Mouse (Mus musculus) liver, adult (tissue): ENCODE results near the gene Lkaaear1.

ENCODE experiments used
- GATA4 ChIP-seq: IDR thresholded peaks from 2 replicates; pipeline ENCODE4 v1.6.1; 2014; ENCODE audit warnings: mild to moderate bottlenecking, low read length; ENCODE audit not compliant: insufficient replicate concordance

Gene Lkaaear1

DNA sequence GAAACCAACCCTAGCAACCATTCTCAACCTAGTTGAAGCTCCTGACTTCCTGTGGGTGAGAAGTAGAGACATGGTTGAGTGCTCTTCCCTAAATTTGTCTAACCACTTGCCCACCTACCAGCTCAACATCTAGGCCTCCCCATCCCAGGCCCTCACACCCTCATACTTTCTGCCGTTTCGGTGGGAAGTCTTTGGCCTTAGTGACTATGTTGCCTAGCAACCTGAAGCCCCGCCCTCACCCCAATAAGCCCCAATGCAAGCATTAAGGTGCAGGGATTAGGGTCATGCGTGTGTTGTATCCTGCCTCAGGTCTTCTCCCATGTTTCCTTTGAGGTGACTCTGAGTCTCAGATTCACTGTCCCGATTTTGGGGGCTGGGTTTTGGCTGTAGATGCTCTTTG is at the start of gene Lkaaear1:
Lkaaear1 (minus strand) TSS at position 202 of the 400 bp plus-strand sequence.
- TF ChIP-seq GATA4: no peak

DNA sequence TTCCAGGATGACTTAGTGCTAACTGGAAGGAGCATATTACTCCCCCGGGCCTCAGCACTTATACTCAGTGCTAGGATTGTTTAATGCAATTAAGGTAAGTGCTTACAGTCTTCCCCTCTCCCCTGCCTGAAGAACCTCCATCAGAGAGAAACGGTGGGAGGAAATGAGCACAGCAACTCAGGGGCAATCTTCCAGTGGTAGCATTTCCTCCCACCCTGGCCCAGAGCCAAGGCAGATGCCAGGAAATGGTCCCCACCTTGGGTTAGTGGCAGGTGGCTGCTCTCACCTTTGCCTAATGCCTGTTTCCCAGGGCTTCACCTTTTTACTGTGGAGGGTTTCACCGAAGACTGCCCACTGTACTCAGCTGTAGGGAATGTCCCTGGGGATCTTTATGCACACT is 31.8 kb upstream of the Lkaaear1 start:
- no peak for TF ChIP-seq GATA4

DNA sequence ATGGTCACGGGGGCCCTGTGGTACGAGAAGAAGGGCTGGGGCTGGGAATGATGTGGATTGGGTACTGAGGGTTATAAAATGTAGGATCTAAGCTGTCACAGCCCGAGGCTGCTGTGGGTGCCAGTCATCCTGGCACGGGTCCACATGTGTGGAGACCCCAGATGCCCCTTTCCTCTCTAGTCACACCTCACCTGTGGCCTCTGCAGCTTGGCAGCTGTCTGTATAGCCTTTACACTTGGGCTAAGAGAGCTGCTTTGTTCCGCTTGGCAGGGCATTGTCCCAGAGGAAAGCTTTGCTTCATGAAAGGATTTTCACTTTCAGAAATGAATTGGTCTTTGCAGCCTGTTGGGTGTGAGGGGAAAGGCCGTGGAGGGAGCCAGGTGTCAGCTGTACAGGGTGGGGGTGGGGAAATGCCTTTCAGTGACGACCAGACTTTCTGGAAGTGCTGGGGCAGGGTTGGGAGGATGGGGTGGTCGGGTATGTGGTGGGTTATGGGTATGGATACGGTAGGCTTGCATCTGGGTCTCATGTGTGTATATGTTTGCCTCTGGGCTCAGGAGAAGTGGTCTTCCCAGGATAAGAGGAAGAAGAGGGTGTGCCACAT is 29.5 kb upstream of the Lkaaear1 start:
- TF ChIP-seq GATA4: no peak

DNA sequence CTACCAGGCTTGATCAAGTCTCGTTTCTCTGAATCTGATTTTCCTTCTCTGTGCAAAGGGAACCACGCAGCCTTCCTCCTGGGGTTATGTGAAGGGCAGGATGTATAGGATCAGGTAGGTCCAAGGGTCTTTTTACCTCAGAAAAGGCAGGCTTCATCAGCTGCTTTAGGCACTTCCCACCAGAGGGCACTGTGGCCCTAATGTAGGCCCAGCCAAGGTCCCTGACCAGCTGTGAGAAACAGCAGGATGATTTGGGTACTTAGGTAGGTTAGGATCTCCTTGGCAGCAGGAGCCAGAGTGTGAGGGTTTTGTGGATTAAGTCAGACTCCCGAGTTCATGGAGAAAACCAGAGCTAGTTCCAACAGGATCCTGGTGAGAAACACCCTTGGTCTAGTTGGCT is 24.0 kb upstream of the Lkaaear1 start:
- TF ChIP-seq GATA4: no peak

DNA sequence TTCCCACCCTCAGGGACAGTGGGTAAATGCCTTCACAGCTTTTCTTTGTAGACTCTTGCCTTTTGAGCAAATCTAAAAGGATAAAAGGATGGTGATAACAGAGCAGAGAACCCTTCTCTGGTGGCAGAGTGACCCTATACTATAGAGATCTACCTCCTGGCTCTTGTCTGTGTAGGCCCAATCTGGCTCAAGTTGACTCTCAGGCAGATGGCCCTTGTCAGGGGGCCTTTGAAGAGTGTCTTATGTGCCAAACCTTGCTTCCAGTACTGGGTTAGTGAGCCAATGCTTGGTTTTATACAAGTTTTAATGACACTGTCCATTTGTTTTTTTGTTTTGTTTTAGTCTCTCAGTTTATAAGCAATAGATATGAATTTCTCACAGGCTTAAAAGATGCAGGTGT is 23.0 kb upstream of the Lkaaear1 start:
- TF ChIP-seq GATA4: no peak

DNA sequence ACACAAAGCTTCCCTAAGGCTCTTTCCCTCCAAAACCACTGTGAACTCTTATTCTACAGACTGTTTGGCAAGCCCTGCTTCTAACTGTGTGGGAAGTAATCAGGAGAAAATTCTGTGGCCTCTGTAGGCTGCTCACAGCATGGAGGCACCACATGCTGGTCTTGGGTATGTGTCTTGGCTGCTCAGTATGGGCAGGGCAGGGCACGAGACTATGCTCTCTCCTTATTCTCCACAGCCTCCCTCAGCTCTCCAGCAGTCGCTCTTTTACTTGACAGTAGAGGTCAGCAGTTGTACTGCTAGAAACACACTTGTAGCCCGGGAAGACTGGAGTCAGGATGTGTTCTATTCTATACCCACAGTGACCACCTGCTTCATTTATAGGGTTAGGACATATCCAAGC is 21.8 kb upstream of the Lkaaear1 start:
- TF ChIP-seq GATA4: no peak

DNA sequence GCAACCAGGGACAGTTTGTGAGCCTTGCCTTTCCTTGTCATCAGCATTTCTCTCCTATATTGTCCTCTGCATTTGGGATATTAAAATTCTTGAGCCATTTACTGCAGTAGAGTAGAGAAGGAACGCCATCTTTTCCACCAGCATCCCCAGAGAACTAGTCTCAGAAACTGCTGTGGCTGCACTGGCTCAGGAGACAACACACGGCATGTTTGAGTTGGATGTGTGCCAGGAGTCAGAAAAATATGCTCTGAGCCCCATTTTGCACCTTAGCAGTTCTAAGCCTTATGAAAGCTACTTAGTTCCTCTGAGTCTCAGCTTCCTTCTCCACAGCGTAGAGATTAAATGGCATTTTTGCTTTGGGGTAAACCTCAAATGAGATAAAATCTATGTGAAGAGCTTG is 18.7 kb upstream of the Lkaaear1 start:
- TF ChIP-seq GATA4: no peak

DNA sequence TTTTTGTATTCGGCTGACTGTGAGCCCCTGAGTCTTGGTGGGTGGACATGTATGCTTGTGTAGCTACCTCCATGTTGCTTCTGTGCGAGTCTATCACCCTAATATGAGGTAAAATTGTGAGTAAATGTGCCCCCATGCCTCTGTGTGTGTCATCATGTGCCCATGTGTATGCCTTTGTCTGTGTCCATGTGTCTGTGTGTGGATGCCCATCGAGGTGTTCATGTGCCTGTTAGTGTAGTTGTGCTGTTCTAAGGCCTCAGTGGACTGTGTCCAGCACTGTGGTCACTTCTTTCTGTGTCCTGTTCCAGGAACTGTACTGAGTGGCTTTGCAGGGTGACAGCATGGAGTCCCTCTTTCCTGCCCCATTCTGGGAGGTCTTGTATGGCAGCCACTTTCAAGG is 17.1 kb upstream of the Lkaaear1 start:
- TF ChIP-seq GATA4: no peak

DNA sequence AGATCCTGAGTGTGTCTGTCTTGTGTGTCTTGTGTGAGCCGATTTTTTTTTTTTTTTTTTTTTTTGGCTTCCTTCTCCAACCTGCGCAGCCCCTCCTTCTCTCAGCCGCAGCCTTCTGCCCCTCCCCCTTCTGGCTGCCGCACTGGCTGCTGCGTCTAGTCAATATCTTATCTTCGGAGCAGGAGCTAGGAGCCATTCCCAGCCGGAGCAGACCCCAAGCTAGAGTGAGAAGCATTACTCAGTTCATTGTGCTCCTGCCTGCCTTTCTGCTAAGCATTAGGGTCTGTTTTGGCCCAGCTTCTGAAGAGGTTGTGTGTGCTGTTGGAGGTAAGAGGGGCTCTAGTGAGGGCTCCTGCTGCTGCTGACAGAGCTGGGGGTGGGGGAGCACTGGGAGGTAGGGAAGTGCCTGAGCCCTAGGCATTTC is 16.7 kb upstream of the Lkaaear1 start, which contains the start of gene Oprl1:
Oprl1 (plus strand) TSS at position 114 of the 424 bp plus-strand sequence.
- TF ChIP-seq GATA4: no peak

DNA sequence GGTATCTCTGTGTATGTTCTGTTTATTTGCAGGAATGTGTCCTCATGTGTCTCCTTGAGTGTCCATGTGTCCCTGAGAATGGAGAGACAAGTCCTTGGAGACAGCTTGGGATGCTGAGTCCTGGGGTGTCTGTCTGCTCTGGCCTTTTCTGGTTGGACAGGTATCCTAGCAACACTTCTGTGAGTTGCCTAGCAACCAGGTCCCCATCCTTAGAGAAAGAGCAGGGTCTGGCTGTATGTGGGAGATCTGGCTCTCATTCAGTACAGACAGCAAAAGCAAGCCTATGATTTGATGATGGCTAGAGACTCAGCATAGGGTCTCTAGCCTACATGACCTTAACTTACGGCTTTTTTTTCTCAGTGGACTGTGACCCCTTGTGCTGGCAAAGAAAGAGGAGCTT is 15.5 kb upstream of the Lkaaear1 start:
- TF ChIP-seq GATA4: no peak

DNA sequence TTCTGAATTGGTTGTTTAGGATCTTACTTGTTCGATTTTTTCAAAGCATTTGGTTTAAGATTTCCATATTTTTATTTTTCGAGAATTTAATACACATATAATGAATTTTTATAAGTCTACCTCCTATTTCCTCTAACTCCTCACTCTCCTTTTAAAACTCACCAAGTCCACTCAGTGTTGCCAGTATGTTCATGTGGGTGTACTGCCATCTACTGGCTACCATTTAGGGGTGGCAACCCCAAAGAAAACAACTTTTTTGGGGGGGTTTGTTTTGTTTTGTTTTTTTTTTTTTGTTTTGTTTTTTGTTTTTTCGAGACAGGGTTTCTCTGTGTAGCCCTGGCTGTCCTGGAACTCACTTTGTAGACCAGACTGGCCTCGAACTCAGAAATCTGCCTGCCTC is 8.4 kb upstream of the Lkaaear1 start:
- TF ChIP-seq GATA4: no peak

DNA sequence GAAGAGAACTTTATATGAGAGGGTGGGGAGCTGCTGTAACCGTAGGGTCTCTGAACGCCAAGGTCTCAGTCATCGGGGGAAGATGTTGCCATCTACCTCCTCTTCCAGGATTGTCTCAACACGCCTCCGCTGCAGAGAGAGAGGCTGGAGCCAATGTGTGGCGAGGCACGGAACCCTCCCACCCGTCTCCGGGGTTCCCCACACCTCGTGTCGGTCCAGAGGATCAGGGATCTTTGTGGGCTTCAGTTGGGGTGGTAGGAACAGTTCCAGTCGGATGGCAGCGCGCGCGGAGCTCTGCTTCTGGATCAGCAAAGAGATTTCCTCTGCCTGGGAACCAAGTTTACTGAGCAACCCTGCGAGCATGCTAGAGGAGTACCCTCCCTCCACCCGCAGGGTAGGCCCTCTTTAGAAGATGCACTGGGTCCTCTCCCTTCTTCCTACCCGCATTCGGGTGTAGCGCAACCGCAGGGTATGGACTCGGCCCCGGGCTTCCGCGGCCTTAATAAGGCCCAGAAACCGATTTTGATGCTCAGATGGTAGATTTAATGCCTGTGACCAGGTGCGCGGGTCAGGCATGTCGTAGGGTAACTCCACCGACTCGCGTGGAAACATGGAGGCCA is 1.3 kb downstream of the Lkaaear1 start:
- TF ChIP-seq GATA4: no peak

DNA sequence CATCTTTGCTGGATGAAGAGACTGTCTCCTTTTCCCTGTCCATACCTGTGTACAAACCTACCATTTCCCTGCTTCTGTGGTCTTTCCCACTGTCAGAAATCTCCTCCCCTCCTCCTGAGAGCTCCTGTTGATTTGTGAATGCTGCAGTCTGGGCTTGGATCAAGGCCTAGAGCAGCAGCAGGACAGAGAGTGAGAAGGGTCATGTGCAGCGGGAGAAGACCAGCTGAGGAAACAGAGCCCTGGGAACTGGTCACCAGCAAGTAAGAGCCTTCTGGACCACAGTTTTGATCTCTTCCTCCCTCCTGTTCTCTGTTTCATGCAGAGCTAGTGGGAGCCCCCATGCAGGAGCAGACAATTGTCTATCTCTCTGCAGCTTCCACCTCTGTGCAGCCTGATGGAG is 2.5 kb downstream of the Lkaaear1 start:
- no peak for TF ChIP-seq GATA4

DNA sequence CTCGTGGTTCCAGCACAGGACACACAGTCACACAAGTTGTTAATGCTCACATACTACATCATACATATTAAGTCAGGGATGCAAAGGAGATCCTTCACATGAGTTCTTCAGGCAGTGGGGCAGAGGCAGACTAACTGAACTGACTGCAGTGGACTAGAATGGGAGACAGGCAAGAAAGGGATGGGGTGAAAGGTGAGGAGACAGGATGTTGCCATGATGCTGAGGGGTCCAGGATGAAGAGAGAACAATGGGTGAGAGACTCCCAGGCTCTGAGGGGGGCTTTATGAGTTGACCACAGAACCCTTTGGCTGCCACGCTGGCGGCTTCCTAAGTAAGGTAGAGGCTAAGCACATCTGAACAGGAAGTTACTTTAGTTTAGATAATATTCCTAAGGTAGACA is 3.7 kb downstream of the Lkaaear1 start:
- no peak for TF ChIP-seq GATA4

DNA sequence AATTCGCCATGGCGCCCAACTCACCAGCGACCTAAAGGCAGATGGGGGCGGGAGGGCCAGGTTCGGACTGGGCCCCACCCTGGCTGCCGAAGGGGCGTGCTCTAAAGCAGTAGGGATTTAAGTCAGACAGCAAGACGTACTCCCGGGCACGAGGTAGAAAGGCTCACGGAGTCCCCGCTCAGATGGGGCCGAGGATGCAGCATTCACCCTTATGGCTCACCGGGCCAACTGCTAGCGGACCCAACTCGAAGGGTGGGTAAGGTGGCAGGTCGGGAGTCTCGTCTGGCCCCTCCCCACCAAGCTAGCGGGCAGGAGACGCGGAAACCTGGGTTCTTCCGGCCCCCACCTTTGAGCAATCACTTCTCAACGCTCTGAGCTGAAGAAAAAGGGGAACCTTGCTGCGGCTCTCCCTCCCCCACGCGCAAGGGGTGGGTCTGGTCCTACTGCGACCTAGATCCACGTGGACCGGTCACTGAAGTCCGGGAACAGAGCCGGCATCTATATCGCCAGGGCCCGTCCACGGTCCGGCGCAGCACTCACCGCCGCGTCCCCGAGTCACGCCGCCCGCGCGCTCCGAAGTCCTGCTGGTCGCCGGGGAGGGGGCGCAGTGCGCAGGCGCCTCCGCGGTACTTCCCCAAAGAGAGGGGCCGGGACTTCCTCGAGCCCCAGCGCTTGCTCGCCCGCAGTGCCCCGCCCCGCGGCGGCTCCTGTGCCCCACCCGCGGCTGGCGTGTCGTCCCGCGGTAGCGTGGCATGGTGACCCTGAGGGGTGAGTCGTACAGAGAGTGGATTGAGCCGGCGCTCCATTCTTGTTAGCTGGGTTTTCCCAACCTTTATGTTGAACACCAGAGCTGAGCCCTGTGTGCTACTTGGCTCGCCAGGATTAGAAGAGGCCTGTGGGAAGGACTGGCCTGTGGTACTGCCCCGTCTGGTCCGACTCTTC is 4.6 kb downstream of the Lkaaear1 start, which contains the start of gene Rgs19:
Rgs19 (minus strand) TSS at position 639 of the 942 bp plus-strand sequence.
- TF ChIP-seq GATA4: no peak

DNA sequence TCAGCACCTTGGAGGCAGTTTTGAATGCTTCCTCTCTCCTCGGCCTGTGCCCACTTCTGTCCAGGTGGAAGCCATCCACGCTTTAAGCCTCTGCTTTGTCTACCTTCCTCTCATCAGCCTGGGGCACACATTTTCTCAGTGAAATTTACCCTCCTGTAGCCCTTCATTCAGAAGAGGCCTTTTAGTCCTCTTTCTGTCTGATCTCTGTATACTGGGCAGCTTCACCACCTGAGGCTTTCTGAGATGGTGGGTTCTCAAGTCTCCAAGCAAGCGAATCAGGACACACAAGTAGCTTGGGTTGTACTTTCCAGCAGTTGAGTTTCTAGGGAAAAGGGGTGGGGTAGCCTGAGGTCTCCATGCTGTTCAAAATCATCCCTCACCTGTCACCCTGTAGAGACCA is 5.9 kb downstream of the Lkaaear1 start:
- TF ChIP-seq GATA4: no peak
